Mouse (Mus musculus) left cerebral cortex, postnatal 10 days (tissue): Measurements from ENCODE around the gene Gstm7. TPM values are rescaled to one million over a fixed set of nuclear protein-coding genes. Genes with fewer than 3 reads are reported as not detected.
A peak's percentile ranks its signal among the peaks of the same experiment; 100 is the strongest.
"Not testable (repeated sequence)": the region's sequence is repeated elsewhere in the genome, so short reads cannot be mapped to it uniquely, and the experiment has no call there.

ENCODE experiments used
- DNase-seq, 2 experiments: peaks; one replicate each; pipeline ENCODE4 v3.0.0; 2021 to 2022; ENCODE audit warnings: low spot score in 2 of 2, mixed read lengths in 1 of 2; ENCODE audit errors: extremely low spot score in 1 of 2
- intact Hi-C: fragments of 180-260 bp; cut with DNase I; formaldehyde crosslinking; loops from one replicate; pipeline ENCODE4 v1.15.1; 2025
- total RNA-seq, 2 experiments: library from RNA; stranded (reverse); gene quantifications; 2 replicates each; pipeline ENCODE4 v1.2.3; 2021

The Gstm7 gene
- 10 to 100 TPM; 44.2 TPM for total RNA-seq

DNA sequence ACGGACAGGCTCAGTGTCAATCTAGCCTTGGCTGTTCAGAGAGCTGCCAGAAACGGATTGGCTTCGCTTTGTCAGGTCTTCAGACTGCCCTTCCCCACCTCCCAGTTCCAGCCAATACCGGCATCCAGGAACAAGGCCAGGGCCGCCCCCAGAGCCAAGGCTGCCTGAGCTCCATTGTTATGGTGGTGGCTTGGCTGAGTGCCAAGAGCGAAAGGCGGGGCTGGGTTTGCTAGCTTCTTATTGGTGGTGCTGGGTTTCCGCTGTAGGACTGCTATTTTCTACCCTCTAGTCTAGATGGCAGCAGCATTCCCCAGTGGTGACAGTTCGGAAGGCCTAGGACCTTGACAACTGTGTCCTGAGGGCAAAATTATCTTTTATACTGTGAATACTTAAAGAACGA lies at the start of gene Gstm7:
TSS of gene Gstm7 (minus strand) at position 148 of the 400 bp plus-strand sequence.
- intact Hi-C loops, result loop anchor here (10.0 kb wide), 2 partner anchors 83 to 213 kb away; partner anchors contain the start of genes Gnai3 and Gstm1
- DNase-seq, result peak; percentile 96 to 99

DNA sequence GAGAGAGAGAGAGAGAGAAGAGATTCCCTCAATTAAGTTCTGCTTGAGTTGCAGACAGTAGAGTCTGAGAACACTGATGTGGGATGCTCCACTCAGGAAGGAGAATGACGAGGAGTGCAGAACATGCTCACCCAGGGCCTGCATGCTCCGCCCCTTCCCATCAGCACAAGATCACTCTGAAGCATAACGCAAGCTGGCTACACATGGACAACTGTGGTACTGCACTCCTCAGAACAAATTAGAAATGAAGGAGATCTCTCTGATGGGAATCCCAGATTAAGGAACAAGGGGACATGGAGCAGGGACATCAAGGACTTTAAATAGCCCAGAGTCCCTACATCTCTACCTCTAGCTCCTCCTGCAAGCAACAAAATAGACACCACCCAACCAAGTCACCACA lies 49.6 kb upstream of the Gstm7 start:
- intact Hi-C loops, result no loop called here
- DNase-seq, result no peak

DNA sequence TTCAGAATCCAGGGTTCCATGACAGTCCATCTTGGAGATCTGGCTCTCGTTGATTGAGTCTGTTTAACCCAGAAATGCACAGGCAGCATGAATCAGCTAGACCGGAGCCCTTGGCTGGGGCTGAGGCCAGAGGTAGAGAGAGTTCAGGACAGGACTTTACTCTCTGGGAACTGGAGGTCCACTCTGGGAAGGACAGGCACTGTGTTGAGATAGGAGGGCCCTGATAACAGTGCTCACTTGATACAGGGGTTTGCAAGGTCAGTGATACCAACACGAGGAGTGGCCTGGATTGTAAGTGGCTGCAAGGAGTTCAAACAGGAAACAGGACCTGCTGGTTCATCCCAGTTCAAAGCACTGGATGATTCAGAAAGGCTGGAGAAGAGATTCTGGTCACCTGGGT lies 46.1 kb upstream of the Gstm7 start:
- intact Hi-C loops, result no loop called here

DNA sequence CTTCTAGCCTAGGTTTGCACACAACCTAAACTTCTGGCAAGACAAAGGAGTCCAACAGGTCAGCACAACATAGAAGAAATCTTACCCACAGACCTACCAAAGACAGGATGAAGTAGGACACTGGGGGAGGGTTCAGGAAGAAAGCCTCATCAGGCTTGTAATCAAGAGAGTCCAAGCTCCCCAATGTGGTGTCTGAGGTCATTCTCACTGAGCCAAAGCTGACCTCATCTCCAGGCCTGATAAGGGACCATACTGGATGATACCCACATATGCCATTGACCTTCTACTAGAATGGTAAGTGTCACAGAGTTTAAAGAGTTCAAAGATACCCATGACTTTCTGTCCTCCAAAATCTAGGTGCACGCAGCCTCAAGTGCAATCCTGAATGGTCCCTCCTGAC lies 42.6 kb upstream of the Gstm7 start:
- DNase-seq, result no peak
- intact Hi-C loops, result no loop called here

More for the DNA sequence above, 46.1 kb upstream of the Gstm7 start:
- no peak for DNase-seq

DNA sequence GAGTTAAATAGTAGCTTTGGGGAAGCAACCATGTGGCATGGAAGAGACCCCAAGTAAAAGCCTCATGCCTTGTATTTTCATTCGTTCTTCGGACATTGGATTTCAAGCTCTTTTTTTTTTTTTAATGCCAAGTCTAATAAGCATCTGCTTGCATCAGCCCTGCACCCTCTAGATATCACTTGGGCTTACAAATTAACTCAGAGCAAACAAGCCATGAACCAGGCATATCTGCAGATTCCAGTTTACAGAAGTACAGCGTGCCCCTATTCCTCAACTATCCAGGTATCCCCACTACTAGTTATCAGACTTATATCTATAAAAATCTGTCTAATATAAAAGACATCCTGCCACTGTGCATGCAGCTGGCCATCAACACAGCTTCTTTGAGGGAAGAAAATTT lies 40.5 kb upstream of the Gstm7 start:
- intact Hi-C loops, result no loop called here
- DNase-seq, result no peak

DNA sequence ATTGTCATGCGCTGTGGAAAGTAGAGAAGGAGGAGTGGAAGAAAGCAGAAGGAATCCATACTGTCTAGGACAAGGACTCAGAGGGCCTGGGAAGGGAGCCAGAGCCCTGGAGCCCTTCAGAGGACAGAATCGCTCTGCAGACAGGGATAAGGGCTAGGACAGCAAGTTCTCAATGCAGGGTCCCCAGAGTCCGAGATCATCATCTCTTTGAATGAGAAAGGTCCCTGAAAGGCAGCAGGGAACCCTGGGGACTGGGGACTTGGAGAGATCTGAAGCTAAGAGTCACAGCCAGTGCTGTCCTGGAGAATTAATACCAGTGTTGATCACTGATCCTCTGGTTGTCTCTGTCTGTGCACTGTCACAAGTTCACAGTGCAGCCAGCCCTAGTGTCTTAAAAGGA lies 39.5 kb upstream of the Gstm7 start:
- DNase-seq, intact Hi-C loops: not testable (repeated sequence)

DNA sequence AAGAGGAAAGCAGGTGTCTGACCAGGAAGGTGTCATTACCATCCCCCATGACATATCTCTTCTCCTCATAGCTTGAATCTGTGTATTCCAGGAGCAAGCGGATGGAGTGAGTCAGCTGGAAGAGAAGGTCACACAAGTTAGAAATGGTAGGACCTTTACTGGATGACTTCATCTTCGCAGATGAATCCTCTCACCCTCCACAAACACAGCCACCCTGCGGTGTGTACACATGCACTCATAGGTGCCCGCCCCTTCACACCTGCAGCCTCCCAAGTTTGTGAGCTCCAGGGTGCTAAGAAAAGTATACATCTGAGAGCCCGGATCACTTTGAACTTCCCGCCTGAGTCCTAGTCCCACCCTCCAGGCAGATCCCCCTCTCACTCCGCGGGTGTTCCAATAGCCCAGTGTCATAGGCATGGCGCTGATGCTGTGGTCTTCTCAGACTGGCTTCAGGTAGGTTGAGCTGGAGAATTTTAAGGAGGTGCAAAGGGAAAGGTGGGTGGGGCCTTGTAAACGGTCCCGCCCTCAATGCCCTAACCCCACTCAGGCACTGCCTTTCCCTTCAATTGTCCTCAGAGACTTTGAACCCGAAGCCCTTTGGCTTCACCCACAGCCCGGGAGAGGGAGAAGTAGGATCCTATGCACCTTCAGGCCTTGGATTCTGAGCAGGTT lies 37.2 kb upstream of the Gstm7 start, which contains the start of gene Gstm3:
TSS of gene Gstm3 (minus strand) at position 560 of the 672 bp plus-strand sequence.
- no peak for DNase-seq
- intact Hi-C loops, result no loop called here

DNA sequence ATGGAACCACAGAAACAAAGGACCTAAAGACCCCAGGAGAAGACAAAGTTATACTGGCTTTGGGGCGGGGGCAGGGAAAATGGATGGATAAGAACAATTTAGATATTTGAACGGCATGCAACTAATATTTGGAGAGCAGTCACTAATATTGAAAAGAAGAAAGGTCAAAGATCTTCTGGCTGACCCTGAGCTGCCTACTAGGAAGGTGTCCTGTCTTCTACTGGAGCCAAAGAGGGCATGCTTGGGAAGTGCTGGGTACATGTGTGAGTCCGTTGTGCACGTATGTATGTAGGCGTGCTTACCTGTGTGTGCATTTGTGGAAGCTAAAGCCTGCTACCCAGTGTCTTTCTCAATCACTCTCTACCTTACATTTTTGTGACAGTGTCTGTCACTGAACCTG lies 35.0 kb upstream of the Gstm7 start:
- intact Hi-C loops, result no loop called here
- no peak for DNase-seq

DNA sequence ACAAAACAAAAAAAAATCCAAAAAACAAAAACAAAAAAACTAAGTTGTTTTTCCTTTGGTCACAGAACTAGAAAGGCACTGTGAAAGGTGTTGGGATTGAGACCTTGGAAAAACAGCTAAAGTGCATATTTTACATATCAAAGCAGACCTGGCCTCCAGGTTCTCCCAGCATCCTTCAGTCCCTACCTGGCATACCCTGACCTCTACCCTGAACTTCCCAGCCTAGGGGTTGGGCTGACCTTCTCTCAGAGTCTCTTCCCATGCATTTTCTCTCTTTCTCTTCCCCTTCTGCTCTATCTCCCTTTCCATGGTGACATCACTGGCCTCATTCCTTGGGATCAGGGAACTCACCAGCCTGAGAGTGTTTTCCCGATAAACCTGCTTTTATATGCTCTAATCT lies 34.0 kb upstream of the Gstm7 start:
- intact Hi-C loops, result no loop called here

DNA sequence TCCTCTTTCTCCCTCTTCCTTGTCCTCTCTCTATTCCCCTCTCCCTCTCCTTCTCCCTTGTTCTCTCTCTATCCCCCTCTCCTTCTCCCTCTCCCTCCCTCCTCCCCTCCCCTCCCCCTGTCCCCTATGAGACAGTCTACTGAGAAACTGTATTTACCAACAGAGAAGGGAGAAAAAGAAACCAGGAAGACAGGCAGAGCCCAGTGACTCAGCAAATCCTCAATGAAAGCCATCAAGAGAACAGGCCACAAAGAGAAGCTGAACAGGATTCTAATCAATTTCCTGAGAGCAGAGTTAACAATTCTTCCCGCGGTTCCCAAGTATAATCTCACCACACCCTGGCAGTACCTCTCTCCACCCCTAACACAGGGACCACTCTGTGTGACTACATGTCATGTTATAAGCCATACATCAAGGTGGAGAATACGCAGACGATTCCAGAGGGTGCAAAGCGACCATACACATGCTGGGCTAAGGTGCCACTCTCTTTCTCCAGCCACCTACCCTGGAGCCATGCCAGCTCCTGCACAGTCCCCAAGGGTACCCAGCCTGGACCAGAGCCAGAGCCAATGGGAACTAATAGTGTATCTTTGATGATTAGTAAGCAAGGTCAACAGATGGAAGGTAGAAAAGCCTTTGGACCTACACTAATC lies 33.2 kb upstream of the Gstm7 start:
- no peak for DNase-seq
- intact Hi-C loops, result no loop called here

More for the DNA sequence above, 34.0 kb upstream of the Gstm7 start:
- no peak for DNase-seq

DNA sequence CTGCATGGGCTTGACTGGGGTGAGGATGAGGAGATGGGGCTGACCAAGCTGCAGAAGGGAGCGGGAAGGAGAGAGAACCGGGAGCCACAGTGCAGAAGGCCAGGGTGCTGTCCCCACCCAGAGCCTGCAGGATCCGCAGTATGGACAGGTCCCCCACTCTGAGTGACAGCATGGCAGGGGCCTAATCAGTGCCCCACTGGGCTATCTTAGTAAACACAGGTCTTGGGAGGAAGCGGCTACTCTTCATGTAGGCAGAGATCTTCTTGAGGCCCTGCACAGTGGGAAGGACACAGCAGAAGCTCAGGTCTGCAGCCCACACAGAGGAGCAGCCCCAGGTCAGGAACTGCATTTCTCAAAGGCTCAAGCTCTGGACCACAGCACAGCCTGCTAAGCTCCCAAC lies 32.4 kb upstream of the Gstm7 start:
- intact Hi-C loops, result no loop called here
- DNase-seq, result no peak

DNA sequence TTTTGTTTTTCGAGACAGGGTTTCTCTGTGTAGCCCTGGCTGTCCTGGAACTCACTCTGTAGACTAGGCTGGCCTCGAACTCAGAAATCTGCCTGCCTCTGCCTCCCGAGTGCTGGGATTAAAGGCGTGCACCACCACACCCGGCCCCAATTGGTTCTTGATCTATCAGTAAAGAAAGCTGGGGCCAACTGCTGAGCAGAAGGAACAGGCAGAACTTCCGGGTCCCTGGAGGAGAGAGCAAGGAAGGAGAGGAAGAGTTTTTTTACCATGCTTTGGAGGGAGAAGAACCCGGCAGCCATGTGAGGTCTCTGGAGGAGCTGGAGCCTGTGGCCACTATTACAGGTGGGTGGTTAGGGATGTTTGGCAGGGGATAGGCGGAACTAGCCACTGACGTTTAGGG lies 23.6 kb upstream of the Gstm7 start:
- DNase-seq, intact Hi-C loops: not testable (repeated sequence)

DNA sequence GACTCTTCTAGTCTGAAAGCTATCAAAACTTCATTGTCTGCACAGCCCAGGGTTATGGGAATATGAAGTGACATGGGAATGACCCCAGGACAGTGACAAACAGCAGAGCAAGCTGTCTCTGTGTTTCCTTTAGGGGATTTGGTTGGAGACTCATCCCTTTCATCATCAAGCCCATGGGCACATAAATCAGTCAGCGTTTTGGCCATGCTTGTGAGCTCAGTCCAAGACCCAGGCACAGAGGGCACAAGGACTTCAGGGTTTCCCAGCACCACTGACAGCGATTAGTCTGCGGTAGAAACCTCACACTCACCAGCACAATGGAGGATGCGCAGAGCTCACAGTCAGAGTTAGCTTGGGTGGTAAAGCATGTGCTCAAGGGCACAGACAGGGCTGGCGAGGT lies 22.3 kb upstream of the Gstm7 start:
- no peak for DNase-seq
- intact Hi-C loops, result loop anchor here (5.0 kb wide), 1 partner anchor 63 kb away; the partner anchor contains the start of gene Gstm1

DNA sequence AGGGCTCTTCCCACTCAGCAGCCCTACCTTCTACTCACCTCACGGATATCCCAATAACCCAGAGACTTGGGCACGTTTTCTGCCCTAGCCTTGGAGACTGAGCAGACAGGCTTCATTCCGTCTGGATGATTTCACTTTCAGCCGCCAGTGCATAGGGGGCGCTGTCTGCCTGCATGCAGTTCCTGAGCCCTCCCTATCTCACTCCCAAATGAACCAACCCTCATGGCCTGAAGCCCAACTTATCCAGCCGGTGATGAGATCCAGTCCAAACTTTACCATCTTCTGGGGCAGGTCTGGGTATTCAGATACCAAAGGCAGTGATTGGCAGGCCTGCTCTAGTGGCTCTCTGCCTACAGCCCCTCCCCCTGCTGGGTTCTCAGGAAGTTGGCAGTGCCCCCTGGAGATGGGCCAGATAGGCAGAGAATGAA lies 21.7 kb upstream of the Gstm7 start:
- peak; percentile 36 to 81 for DNase-seq
- intact Hi-C loops, result loop anchor here (5.0 kb wide), 1 partner anchor 64 kb away; the partner anchor contains the start of gene Gstm1

DNA sequence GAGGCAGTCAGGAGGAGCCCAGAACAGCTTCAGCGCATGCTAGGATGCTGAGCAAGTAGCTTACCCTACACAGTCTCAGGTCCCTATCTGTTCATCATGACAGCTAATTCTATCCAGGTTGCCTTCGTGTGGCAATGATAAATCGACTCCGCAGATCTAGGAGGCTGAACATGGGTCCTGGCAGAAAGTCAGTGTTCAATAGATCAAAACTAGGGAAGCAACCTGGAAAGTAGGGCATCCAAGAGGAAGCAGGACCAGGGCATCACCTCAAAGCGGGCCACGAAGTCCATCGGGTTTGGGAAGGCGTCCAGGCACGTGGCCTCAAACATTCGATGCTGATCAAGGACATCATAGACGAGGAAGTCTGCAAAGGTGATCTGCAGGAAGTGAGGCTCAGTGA lies 18.9 kb upstream of the Gstm7 start:
- intact Hi-C loops, result loop anchor here (5.0 kb wide), 1 partner anchor 67 kb away; the partner anchor contains the start of gene Gstm1
- no peak for DNase-seq

DNA sequence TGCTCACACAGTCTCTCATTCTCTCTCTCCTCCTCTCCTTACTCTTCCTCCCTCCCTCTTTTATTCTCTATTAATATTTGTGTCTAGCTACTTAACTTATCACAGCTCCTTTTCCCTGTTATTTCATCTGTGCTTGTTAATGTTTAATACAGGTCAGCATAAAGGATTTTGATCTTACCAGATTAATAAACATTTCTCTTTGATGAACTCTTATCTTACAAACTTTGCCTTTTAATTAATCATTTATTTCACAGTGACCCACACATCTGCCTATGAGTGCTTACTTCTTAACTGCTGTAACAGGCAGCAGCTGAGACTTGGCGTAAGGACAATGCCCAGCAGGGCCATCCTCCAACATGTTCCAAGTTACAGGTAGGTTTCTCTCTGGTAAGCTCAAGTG lies 17.8 kb upstream of the Gstm7 start:
- DNase-seq, intact Hi-C loops: not testable (repeated sequence)

DNA sequence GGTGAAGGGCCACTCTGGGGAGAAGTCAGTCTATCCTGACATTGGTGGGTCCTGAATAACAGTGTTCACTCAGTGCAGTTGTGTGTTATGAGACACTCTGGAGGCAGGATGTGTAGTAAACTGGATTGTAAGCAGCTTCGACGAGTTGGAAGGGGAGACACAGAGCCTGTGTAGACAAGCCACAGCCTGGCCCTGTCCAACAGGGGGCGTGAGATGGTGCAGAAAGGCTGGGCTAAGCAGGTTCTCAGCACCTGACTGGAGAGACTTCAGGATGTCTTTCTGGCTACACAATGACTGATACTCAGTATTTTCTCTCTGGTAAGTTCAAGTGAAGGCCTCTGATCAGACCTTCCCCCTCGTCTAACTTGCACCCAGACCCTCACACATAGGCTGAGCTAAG lies 14.1 kb upstream of the Gstm7 start:
- intact Hi-C loops, result no loop called here
- DNase-seq, result no peak

DNA sequence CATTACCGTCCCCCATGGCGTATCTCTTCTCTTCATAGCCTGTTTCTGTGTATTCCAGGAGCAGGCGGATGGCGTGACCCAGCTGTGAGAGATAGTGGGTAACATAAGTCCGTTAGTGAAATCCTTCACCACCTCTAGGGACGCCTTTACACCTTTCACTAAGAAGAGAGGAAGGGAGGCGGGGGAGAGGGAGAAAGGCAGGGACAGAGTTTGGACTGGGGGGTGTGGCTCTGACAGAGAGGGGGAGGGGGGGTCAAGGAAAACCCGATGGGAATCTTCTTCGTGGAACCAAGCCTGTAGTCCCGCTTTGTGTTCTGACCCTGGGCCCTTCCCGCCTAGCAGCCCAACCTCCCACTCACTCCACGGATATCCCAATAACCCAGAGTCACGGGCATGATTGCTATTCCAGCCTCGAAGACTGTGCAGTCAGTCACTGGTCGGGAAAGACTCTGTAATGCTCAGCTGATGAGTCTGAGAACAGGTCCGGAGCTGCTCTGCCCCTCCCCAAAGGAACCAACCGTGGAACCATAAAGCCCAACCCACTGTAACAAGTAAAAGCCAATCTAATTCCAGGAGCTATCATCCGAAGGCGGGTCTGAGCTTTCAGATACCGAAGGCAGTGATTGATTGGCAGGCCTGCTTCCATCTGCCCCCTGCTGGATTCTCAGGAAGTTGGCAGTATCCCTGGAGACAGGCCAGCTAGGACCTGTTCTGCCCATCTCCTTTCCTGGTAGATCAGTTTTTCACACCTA lies 11.8 kb upstream of the Gstm7 start, which contains the start of gene Gstm6:
TSS of gene Gstm6 (minus strand) at position 511 of the 752 bp plus-strand sequence.
- peak in 1 of 2 experiments; percentile 53 for DNase-seq
- intact Hi-C loops, result no loop called here

DNA sequence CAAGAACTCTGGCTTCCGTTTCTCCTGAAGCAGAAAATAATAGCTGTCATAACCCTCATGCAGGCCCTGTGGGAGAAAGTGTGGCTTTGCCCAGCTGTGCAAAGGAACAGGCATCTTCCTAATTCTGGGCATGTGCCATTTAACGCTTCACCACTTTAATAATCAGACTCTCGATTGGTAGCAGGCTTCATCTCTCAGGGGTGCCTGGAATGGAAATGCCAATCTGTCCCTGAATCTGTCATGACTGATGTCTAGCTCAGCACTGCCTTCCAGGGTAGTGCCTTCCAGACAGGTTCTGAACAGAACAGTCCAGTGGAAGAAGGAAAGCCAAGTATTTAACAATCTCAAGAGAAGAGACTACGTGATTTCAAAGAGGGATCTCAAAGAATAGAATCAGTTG lies 9.6 kb upstream of the Gstm7 start:
- intact Hi-C loops, result no loop called here
- no peak for DNase-seq
